Mouse (Mus musculus) brain, embryonic 14.5 days (tissue): ENCODE data around the gene Ccrl2.

ENCODE experiments used
- CTCF ChIP-seq: fragments of 200-500 bp; IDR thresholded peaks from 2 replicates; pipeline ENCODE4 v1.5.1; 2012; ENCODE audit warnings: inconsistent platforms, mild to moderate bottlenecking, moderate library complexity, borderline replicate concordance; ENCODE audit not compliant: insufficient read depth, insufficient read length; ENCODE audit errors: extremely low read depth
- POLR2A ChIP-seq: fragments of 200-500 bp; IDR thresholded peaks from 2 replicates; pipeline ENCODE4 v1.6.1; 2012; ENCODE audit warnings: mild to moderate bottlenecking, inconsistent platforms, borderline replicate concordance; ENCODE audit not compliant: poor library complexity, insufficient read depth, insufficient read length, severe bottlenecking; ENCODE audit errors: extremely low read depth

DNA sequence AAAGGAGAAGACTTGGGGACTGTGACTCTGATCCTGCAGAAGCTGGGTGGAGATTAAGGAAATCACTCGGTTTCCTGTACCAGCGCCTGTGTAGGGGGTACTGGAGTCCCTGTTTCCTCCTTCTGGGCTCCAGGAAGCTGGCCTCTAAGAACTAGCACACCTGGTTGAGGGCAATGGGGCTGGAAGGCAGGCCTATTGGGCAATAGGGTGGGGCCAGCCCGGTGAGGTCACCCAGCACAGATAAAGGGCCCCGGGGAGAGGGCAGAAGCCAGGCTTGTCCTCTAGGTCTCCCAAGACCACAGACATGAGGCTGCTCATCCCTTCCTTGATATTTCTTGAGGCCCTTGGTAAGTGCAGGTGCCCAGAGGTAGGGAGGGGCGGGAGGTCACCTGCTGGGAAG, 38.3 kb downstream of the Ccrl2 start, which contains the start of gene Ltf:
- TF ChIP-seq CTCF, result no peak
- no peak for TF ChIP-seq POLR2A
